Comparison of ENCODE assay signal across 12 mouse cellular contexts in the genomic region with DNA sequence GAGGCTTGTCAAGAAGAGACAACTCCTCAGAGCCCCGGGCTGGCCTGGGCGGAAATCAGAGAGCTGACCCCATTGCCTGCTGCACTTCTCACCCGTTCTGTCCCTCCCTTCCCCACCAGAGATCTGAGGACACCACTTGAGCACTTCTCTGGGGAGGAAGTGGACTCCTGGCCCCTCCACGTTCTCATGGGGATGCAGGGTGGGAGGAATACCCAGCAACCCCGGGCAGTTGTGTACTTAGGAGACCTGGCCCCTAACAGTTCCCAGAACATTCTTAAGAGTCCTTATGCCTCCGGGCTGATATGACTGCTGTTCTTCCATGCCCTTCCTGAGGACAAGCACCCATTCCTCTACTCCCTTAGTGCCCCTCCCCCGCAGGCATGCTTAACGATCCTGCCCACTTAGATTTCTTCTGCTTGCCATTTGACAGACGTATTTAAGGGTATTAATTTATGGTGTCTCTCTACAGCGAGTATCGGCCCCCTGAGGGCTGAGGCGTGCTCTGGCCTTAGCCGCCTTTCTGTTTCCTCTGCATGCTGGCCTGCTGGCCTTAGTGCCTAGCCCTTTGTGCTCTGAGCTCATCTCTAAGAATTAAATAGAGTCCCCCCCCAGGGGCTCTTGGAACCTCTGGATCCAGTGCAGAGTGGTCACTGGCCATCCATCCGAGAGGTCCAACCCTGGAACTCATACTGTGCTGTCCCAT. TPM values are rescaled to one million over a fixed set of nuclear protein-coding genes. Genes with fewer than 3 reads are reported as not detected.
A peak's percentile ranks its signal among the peaks of the same experiment; 100 is the strongest.
DNase-seq lines count a peak whose midpoint lies in the region; ATAC-seq and TF ChIP-seq lines count a peak whose summit lies in the region.
"Had no signal": no experiment of that assay in that cellular context is flagged by ENCODE, and none has a peak within 500 bp of the region (broad histone marks: within the 10 kb centered on the region; RNA-seq: fewer than 3 reads in every experiment).

No protein-coding gene starts in this region.

- H3K4me2 ChIP-seq in kidney, postnatal 0 days (ENCODE audit: low read length): peak overlapping the region; percentile 28; the same call in 1 of the 2 replicates
- peak overlapping the region; percentile 61 for H3K4me2 ChIP-seq in heart, embryonic 14.5 days (ENCODE audit: low read length)
- no peak overlapping the region for H3K4me2 ChIP-seq in liver, postnatal 0 days (ENCODE audit: low read depth, low read length)

- no peak overlapping the region for H3K4me3 ChIP-seq in kidney, postnatal 0 days (replicated peaks; ENCODE audit: low read depth, low read length)
- H3K4me3 ChIP-seq in heart, embryonic 14.5 days (ENCODE audit: control insufficient read depth in 1 of 2, insufficient read depth in 1 of 2, low read depth in 1 of 2, low read length in 2 of 2): no peak overlapping the region
- no peak overlapping the region for H3K4me3 ChIP-seq in liver, postnatal 0 days (ENCODE audit: low read depth, low read length)
- H3K4me3 ChIP-seq: erythroblast, embryonic 14.5 days had no signal

- ATAC-seq in kidney, postnatal 0 days (replicated peaks; ENCODE audit: low FRiP score, low read depth): no peak
- ATAC-seq in heart, embryonic 14.5 days (ENCODE audit: insufficient number of reproducible peaks, insufficient read depth, low FRiP score, low read depth): no peak
- ATAC-seq in liver, postnatal 0 days: no peak

- WGBS in kidney, postnatal 0 days: 19% methylated on average over 14 of the region's 14 CpGs
- WGBS in heart, embryonic 14.5 days: 29% methylated on average over 14 of the region's 14 CpGs
- 48% methylated on average over 14 of the region's 14 CpGs for whole genome bisulfite sequencing in liver, postnatal 0 days (ENCODE audit: insufficient replicate concordance)

- no peak for TF ChIP-seq CTCF in kidney, postnatal 0 days (IDR thresholded peaks at IDR 0.05; ENCODE audit: low read depth)
- no peak for TF ChIP-seq CTCF in liver, postnatal 0 days (IDR thresholded peaks at IDR 0.05; ENCODE audit: low read depth)

- peaks cover 68% of the 10 kb centered on the region for H3K4me1 ChIP-seq in kidney, postnatal 0 days (replicated peaks; ENCODE audit: insufficient read depth, low read length)
- peaks cover 90 to 95% of the 10 kb centered on the region in 2 experiments for H3K4me1 ChIP-seq in heart, embryonic 14.5 days (ENCODE audit: control insufficient read depth in 2 of 2, insufficient read depth in 2 of 2, low read length in 2 of 2)
- peaks cover 57% of the 10 kb centered on the region for H3K4me1 ChIP-seq in liver, postnatal 0 days (ENCODE audit: insufficient read depth)

- no peaks in the 10 kb centered on the region for H3K27me3 ChIP-seq in kidney, postnatal 0 days (ENCODE audit: insufficient read depth, low read length)
- H3K27me3 ChIP-seq in heart, embryonic 14.5 days (ENCODE audit: control insufficient read depth, insufficient read depth, low read length): no peaks in the 10 kb centered on the region
- H3K27me3 ChIP-seq in liver, postnatal 0 days (ENCODE audit: insufficient read depth, low read length): no peaks in the 10 kb centered on the region

- TF ChIP-seq EP300 in liver, postnatal 0 days (IDR thresholded peaks at IDR 0.05; ENCODE audit: low read depth): no peak

- no peaks in the 10 kb centered on the region for H3K9me3 ChIP-seq in kidney, postnatal 0 days (replicated peaks; ENCODE audit: low read length)
- no peaks in the 10 kb centered on the region for H3K9me3 ChIP-seq in heart, embryonic 14.5 days (ENCODE audit: control insufficient read depth, low read length)
- no peaks in the 10 kb centered on the region for H3K9me3 ChIP-seq in liver, postnatal 0 days (ENCODE audit: low read length)

- peak overlapping the region; percentile 27; the same call in 1 of the 2 replicates for H3K9ac ChIP-seq in kidney, postnatal 0 days (ENCODE audit: low read depth, low read length)
- H3K9ac ChIP-seq in heart, embryonic 14.5 days (ENCODE audit: low read length): peak overlapping the region; percentile 79
- no peak overlapping the region; the same call in 1 of the 2 replicates for H3K9ac ChIP-seq in liver, postnatal 0 days (replicated peaks)

- DNase-seq in adrenal gland, postnatal 14 days: peak; percentile 38
- DNase-seq in adrenal gland, postnatal 36 days: no peak
- peak; percentile 72 for DNase-seq in kidney, postnatal 0 days (ENCODE audit: low spot score)
- DNase-seq in kidney, adult 8-10 months: no peak
- DNase-seq in liver, postnatal 0 days: no peak
- DNase-seq in right cerebral cortex, adult 2 months (ENCODE audit: low spot score in 2 of 2): no peak
- DNase-seq in frontal cortex, postnatal 25 days (ENCODE audit: low spot score in 2 of 2): no peak
- DNase-seq: right cerebral cortex, postnatal 14 days had no signal

- H3K27ac ChIP-seq in kidney, postnatal 0 days: peak overlapping the region; percentile 89
- peak overlapping the region; percentile 100 for H3K27ac ChIP-seq in heart, embryonic 14.5 days (replicated peaks in 1 of 2; ENCODE audit: control insufficient read depth in 1 of 2, insufficient read depth in 1 of 2, low read depth in 2 of 2, low read length in 2 of 2)
- H3K27ac ChIP-seq in liver, postnatal 0 days (ENCODE audit: low read depth): peak overlapping the region; percentile 55

- no peaks in the 10 kb centered on the region for H3K36me3 ChIP-seq in kidney, postnatal 0 days (ENCODE audit: insufficient read depth, low read length)
- H3K36me3 ChIP-seq in heart, embryonic 14.5 days (ENCODE audit: control insufficient read depth, insufficient read depth, low read length): no peaks in the 10 kb centered on the region
- no peaks in the 10 kb centered on the region for H3K36me3 ChIP-seq in liver, postnatal 0 days (replicated peaks; ENCODE audit: insufficient read depth, low read length)

RNA-seq across cellular contexts. Expression of gene Hspg2, which starts 16.8 kb away (rescaled TPM):
- 230 and 242 TPM in 2 replicates for total RNA-seq in adrenal gland, postnatal 14 days (2021)
- total RNA-seq in adrenal gland, postnatal 36 days (2021): 100 to 1,000 TPM; 141 to 263 TPM
- polyA plus RNA-seq in kidney, postnatal 0 days (2015; fragmentation: Nextera tagmentation; extraction: Ambion mirVana): 31.3 and 34.0 TPM in 2 replicates
- 67.5 and 68.3 TPM in 2 replicates for polyA plus RNA-seq in heart, embryonic 14.5 days (2014; fragmentation: Nextera tagmentation; extraction: Ambion mirVana)
- polyA plus RNA-seq in liver, postnatal 0 days (2015; fragmentation: Nextera tagmentation; extraction: Ambion mirVana): 5.1 TPM in 2 replicates

RNA-seq across cellular contexts. Expression of gene 1700013G24Rik, which starts 32.3 kb away (rescaled TPM):
- total RNA-seq in adrenal gland, postnatal 14 days (2021): not detected in 2 replicates
- not detected for total RNA-seq in adrenal gland, postnatal 36 days (2021)
- polyA plus RNA-seq in kidney, postnatal 0 days (2015; fragmentation: Nextera tagmentation; extraction: Ambion mirVana): not detected in 2 replicates
- polyA plus RNA-seq in heart, embryonic 14.5 days (2014; fragmentation: Nextera tagmentation; extraction: Ambion mirVana): not detected in 2 replicates
- polyA plus RNA-seq in liver, postnatal 0 days (2015; fragmentation: Nextera tagmentation; extraction: Ambion mirVana): not detected in 2 replicates
- total RNA-seq: megakaryocyte, adult 5-6 weeks had no signal
- polyA plus RNA-seq: erythroblast, embryonic 14.5 days; large intestine, adult 2 months had no signal

RNA-seq across cellular contexts. Expression of gene Cela3b, which starts 55.1 kb away (rescaled TPM):
- total RNA-seq in adrenal gland, postnatal 14 days (2021): not detected in 2 replicates
- not detected for total RNA-seq in adrenal gland, postnatal 36 days (2021)
- not detected in 2 replicates for polyA plus RNA-seq in kidney, postnatal 0 days (2015; fragmentation: Nextera tagmentation; extraction: Ambion mirVana)
- polyA plus RNA-seq in heart, embryonic 14.5 days (2014; fragmentation: Nextera tagmentation; extraction: Ambion mirVana): not detected in 2 replicates
- 0.42 and 6.5 TPM in 2 replicates for polyA plus RNA-seq in liver, postnatal 0 days (2015; fragmentation: Nextera tagmentation; extraction: Ambion mirVana)
- total RNA-seq: megakaryocyte, adult 5-6 weeks had no signal
- polyA plus RNA-seq: erythroblast, embryonic 14.5 days had no signal

Comparison
In these comparisons a context has a peak if more than half of its experiments do, and no peak if none do; other contexts are left out.
1. DNase-seq: peak in adrenal gland, postnatal 14 days (single experiment) and kidney, postnatal 0 days (single experiment); none in adrenal gland, postnatal 36 days (0 of 2), kidney, adult 8-10 months (0 of 2), liver, postnatal 0 days (single experiment), right cerebral cortex, adult 2 months (0 of 2) and frontal cortex, postnatal 25 days (0 of 2).
2. Peak in every context shown above with its lines, with median percentiles within 50 percentile points of each other: H3K27ac ChIP-seq.